Mouse (Mus musculus) layer of hippocampus, adult 11-12 months (tissue): ENCODE results near the gene Car14.
"Not testable (repeated sequence)": the region's sequence is repeated elsewhere in the genome, so short reads cannot be mapped to it uniquely, and the experiment has no call there.

ENCODE experiments used
- DNase-seq: peaks from one replicate; pipeline ENCODE4 v3.0.0; 2022; ENCODE audit warnings: low spot score

Gene Car14

DNA sequence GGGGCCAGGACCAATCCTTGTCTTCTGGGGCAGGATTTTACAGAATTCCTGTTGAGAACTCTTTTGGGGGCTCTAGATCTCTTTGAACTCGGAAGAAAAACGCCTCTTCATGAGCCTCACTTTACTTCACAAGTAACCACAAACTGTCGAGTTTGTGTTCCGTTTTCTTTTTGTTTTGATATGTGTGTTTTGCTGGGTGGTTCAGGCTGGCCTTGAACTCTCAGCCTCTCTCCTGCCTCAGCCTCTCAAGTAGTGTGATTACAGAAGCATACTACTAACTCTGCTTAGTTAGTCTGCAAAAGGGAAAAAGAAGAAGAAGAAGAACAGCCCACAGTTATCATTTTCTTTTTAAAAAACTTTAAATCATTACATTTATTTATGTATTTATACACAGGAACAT, 19.7 kb upstream of the Car14 start:
- no peak for DNase-seq

DNA sequence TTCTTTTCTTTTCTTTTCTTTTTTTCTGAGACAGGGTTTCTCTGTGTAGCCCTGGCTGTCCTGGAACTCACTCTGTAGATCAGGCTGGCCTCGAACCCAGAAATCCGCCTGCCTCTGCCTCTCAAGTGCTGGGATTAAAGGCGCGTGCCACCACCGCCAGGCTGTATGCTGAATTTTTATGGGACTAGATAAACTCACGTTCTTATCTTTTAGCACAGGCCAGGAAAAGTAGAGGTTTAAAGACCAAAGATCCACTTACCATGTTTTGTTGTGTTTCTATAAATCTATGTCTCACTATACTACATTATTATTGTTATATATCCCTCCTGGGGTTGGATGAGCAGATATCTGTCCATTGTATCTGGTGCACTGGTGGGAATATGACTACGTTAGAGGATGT, 18.9 kb upstream of the Car14 start:
- not testable (repeated sequence) for DNase-seq

DNA sequence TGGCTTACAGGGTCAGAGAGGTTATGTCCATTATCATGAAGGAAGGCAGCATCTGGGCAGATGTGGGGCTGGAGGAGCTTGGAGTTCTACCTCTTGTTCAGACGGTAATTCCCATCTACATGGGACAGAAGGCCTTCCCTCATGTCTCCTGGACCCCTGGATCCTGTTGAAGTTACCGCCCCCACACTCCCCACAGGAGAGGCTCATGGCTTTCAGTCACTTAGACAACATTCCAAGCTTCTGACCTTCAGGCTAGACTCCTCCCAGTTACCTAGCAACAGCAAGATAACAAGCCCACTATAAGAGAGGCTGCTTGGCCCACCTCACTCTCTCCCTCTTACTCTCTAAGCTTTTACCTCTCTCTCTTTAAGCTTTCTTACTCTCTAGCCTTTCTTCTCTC, 16.0 kb upstream of the Car14 start:
- DNase-seq, result not testable (repeated sequence)

DNA sequence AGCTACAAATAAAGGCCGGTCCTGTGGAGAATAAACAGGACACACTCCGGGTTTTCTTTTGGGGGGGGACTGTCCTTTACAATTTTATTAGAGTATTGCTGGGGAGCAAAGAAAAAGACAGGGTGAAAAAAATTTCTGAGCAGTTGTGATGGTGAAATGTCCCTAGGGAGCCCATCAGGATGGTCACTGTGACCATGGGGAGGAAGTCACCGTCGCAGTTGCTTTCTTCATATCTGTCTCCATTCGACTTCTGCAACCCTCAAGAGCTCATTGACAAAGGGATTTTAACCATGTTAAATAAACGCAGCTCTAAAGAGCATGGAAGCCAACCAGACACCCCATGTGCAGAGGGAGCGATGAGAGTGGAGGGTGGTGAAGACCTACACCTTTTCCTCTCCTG, 12.3 kb upstream of the Car14 start:
- no peak for DNase-seq

DNA sequence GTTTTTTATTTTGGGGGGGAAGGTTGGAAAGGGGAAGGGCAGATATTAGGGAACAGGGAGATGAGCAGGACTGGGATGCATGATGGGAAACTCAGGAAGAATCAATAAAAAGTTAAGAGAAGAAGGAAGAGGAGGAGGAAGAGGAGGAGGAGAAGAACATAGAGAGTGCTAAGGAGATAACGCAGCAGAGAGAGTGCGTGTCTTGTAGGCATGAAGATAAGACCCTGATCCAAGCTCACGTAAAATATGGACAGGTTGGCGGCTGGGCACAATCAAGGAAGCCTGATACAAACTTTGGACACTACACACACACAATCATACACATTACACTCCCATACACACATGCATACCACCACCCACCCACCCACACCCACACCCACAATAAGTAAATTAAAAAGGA, 10.2 kb upstream of the Car14 start:
- DNase-seq, result no peak

DNA sequence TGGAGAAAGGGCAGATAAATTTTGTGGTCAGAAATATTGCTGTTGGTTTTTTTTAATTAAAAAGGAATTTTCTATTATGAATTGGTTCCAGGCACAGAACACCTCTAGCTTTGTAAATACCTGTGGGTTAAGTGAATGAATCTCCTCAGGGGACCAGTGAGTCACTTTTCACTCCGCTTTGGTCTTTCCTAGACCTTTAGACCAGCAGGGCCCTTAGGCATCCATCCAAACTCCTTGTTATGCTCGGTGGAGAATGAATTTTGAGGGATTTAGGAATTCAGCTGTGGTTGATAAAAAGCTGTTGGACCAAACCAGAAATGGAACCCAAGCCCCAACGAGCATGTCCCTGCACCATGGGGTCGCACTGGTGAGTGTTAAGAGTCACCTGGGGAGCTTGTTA, 3.1 kb upstream of the Car14 start:
- DNase-seq, result no peak

DNA sequence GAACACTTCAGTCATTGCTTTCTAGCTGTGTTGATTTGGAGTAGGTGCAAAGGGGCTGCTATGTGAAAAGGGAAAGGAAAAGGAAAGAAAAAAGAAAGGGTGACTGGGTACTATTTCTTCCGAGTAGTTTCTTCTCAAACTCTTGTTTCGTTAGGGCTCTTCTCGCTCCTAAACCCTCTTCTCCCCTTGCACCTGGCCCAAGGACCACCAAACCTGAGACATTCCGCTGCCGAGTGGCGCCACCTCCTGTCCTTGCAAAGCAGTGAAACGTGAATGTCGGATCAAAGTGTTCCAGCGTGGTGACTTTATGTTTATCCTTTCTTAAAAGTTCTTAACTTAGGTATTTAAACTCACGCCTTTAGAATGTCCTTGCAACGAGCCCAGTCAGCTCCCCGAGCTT, 2.4 kb upstream of the Car14 start:
- no peak for DNase-seq

DNA sequence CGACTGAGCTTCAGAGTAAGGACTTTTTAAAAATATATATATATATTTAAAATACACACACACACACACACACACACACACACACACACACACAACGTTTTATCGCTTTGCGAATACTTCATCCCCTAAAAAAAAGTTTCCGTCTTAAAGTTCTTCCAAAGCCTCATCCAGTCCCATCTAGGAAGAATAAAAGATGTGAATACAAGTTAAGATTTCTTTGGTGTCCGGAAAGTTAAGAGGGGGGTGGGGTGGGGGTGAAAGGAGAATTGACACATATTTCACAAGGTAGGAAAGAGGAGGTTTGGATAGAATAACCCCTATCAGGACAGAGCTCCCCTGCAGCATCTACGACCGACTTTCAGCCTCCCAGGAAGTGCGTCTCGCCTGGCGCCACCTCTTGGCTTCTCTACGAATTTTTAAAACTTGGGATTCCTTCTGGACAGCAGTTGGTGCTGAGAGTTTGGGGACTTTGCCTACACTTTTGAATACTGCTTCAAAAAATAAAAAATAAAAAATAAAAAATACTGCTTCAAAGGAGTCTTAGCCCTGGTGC, 1.5 kb upstream of the Car14 start:
- peak; percentile 46 for DNase-seq

DNA sequence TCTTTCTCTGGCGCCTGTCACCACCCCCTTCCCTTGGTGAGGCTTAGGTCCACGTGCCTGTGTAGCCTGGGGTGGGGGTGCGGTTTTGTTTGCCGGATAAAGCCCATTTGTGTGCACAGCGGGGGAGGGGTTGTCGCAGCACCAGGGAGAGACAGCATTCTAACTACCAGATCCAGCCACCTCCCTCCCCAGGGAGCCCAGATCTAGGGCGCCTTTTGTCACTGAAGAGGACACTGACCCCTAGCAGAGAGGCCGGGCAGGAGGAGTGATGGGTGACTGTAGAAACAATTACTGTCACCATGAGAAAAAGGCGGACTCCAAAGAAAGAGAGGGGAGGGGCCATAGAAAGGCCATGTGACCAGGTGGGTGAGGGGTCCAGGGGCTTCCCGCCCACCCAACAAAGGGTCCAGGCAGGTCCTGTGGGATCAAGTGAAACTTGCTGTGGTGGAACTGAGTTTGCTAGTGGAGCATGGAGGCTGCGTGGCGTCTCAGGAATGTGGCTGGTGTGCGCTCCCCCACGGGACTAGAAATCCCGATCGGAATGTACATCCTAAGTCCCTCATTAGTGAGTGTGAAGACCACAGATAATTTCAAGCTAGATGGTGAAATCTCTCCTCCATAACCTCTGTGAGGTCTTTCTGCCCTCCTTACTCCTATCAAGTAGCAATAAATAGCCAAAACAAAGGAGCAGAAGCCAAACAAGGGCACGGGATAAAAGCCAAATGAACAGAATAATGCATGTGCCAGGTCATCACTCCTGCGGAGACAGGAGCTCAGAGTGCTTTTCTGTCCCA, 852 bp upstream of the Car14 start:
- DNase-seq, result peak; percentile 80

DNA sequence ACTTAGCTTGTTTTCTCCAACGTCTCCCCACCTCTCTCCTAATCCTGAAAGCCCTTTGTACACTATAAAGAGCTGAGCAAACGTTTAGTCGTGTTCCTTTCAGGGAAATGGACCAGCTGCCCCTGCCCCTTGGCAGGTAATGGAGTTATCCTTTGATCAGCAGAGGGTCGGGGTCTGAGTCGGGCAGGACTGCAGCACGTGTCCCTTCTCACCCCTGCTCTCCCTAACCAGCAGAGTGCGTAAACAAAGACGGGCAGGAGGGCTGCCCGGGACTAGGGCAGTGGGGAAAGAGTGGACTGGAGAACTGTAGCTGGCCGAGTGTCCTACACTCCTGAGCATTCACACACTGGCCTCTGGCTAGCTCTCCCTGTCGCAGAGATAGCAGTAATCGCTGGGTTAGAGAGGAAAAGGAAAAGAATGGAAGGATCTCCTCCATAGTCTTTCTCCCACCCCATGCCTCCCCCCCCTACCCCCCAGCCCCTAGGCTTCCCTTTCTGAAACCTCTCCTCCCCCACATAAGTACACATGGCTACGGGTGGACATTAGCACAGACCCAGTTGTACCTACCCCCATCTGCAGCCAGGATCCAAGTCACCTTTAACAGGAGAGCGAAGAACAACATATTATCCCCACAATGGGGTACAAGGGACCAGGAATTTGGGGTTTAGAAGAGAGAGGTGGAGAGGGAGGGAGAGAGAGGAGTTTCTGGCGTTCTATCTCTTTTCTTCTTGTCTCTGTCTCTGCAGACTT, 563 bp downstream of the Car14 start:
- DNase-seq, result no peak

DNA sequence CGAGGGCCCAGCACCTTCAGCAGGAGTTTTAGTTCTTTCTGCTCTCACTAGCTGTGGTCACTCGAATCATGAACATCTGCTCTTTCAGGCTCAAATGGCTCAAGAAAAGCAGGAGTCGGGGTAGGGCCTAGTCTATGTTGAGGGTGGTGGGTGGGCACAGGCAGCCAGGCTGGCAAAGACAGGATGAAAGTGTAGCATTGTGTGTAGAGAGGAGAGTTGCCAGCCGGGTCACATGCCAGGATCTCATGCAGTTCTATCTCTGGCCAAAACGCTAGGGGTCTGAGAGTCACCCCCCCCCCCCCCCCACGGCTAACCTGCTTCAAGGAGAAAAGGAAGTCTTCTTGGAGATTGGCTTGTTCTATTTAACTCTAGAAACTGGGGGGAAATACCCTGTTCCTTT, 1.8 kb downstream of the Car14 start:
- DNase-seq, result no peak

DNA sequence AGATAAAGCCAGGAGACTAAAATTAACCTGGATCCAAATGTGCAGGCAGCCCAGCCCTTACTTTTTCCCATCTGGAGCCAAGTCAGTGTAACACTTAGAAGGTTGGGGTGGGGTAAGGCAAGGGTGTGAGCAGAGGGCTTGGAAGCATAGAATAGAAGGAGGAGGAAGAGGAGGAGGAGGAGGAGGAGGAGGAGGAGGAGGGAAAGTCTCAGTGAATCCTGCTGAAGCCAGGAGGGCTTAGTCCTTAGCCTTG, 2.2 kb downstream of the Car14 start:
- DNase-seq, result no peak

DNA sequence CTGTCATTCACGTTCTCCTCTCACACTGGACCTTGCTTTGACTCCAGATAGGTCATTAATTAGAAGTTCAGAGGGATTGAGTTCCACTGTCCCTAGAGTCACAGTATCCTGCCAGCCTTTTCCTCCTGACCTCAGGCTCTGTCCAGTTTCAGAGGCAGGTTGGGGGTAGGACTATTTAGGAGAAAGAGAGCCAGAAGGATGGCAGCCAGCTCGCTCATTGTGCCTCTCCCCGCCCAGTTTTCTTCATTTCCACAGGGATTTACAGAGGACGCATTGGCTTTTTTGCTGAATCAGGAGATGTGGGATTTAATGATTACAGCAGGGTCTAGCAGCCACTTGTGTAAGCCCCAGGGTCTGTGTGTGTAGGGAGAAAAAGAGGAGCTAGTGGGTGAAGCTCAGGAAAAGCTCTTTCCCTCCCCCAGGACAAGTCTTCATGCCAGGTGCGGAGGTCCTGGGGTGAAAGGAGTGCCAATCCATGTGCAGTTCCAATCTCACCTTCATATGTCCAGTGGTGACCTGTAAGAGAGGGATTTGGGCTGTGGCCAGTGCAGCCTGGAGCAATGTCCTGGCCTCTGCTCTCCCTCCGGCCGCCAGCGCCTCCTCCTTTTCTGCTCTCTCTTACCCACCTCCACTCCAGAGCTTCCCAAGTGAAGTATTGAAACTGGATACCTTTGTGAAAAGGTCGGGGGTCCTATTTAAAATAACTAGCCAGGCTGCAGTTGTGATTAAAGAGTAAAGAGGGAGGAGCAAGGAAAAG, 2.7 kb downstream of the Car14 start:
- DNase-seq, result no peak

DNA sequence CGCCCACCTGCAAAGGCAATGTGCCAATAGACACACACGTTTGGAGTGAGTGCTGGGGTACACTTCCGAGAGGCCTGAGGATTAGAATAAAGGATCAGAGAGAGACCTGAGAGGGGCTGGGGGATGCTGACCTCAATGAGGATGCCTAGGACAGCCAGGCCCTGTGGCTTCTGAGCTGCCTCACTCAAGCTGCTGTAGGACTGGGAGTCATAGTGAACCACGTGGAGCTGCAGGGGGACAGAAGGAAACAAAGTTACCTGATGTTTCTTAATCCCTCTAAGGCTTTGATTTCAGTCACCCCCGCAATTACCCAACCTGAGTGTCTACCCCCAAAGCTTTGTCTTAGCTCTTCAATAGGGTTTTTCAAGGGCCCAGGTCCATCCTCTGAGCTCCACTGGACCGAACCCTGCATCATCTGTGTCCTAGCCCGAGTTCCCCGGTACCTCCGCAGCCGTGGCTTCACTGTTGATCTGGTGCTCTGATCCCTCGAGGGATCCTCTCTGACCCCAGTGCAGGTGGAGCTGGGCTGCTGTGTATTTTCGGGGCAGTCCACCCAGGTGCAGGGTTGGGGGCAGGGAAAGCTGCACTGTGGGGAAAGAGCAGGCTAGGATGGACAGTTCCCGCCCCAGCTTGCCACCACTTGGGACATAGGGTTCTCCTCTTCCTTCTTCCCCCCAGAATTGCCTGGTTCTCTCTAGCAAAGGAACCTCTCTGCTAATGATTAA, 4.5 kb downstream of the Car14 start:
- no peak for DNase-seq

DNA sequence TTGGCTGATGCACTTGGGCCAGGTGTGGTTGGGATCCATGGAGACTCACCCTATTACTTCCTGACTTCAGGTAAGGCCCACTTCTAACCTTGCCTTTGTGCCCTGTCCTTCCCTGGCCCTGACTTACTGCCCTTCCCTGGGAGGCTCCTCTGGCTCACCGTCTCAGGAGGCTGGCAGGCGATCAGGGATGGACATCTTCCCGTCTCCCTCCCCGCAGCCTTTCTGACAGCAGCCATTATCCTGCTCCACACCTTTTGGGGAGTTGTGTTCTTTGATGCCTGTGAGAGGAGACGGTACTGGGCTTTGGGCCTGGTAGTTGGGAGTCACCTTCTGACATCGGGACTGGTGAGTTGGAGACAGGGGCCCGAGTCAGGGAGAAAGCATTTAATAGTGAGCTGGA, 9.0 kb downstream of the Car14 start:
- DNase-seq, result not testable (repeated sequence)

DNA sequence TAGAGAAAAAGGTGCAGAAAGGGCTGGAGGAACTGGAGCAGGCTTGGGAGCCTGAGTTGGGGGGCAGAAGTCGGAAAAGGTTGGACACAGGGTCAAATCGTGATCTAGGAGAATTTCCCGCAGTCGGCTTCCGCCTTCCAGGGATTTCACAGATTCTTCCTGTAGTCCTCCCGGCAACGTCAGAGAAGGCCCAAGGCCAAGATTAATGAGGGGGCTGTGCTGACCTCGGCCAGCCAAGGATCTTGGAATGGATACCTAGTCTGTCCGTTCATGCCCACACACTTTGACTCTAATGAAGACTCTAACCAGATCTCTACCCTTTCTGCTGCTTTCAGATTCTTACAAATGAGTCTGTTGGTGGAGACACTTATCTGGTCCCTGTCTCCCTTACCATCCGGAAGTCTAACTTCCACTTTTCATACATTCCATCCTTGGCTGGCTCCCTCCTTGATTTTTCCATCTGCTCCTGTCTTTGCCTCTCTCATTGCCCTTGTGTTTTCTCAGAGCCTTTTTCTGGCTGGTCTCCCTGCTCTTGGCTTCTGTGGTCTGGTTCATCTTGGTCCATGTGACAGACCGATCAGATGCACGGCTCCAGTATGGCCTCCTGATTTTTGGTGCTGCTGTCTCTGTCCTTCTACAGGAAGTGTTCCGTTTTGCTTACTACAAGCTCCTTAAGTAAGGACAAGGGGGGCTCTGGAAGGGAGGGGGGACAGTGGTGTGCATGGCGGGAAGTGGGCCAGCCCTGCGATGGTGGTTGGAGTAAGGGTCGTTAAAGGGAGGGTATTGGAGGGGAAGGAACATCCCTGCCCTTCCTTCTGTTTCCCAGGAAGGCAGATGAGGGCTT, 10.0 kb downstream of the Car14 start:
- DNase-seq, result peak; percentile 57

DNA sequence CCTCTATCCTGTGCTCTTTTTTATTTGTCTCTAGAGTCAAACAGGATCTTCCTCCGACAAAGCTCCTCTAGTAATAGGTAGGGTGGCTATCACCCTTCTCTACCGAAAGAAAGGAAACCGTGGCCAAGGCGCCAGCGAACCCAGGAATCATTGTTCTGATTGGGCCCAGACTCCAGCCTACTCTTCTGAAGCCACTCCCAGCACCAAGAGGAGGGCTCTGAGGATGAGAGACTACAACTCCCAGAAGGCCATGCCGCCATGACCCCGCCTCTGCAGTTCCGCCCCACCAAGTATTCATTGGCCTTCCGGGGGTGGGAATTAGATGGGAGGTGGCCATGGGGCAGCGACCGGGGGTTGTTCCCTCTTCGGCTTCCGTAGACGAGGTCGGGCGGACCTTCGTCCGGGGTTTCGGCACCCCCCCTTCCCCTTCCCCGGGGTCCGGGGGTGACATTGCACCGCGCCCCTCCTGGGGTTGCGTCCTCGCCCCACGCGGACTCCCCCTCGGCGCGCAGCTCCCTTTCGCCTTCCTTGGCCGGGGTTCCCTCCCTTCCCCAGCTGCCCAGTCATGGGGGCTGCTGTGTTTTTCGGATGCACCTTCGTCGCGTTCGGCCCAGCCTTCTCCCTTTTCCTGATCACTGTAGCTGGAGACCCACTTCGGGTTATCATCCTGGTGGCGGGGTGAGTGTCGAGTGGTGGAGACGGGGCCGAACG, 10.7 kb downstream of the Car14 start, which contains the start of gene Aph1a:
Gene Aph1a, plus strand, starts transcription at position 364 of the 711 bp plus-strand sequence.
- DNase-seq, result peak; percentile 97

DNA sequence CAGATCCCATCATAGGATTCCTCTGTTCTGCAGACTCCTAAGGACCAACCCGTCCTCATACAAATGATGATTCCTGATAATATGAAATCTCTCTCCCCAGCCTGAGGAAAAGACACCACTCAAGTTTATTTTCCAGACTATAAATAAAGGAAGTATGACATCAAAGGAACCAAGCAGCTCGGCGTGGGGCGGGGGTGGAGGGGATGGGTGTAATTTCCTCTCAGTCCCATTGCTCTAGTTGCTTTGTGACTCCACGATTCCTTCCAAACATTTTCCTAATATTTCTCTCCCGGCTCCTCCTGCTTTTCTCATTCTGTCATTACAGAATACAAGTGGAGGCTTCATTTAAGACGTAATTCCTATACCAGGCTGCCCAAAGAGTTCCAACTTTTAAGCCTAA, 11.4 kb downstream of the Car14 start:
- DNase-seq, result no peak

DNA sequence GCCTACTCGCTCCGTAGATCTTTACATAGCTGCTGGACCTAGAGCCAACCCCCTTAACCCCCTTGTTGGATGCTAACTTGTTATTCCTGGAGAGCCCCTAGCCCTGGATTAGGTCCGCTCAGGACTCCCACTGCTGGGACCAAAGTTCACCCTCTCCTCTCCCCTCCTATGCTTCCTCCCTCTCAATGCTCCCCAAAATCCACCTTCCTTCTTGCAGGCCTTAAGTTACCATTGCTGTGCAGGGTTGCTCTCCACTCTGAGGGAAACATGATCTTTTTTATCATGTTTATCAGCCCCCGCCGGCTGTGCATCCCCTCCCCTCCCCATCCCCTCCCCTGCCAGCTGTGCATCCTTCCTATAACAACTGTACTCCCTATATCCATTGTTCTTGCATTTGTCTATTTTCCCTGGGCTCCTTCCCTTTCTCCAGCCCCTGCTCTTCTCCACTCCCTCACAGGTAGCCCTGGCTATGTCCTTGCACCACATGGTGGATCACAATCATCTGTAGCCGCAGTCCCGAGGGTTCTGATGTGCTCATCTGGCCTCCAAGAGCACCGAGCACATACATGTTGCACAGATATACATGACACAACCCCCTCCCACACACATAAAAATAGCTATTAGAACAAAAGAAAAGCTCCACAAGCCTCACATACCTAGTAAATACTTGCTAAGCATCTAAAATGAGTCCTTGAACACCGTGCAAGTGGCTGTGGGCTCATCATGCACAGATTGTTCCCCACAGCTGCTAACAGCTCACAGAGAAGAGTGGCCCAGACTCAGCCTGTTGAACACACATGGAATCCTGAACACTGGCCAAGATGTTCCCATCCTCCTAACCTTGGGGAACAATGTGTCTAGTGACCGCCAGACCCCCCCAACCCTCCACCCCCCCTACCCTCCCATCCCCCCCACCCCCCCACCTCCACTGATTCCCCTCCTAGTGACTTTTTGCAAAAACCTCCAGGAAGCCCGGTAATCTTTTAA, 12.1 kb downstream of the Car14 start:
- no peak for DNase-seq
